Mouse (Mus musculus) CD4-positive, CD25-positive, alpha-beta regulatory T cell, adult 4 months (primary cell): ENCODE measurements around the gene Abat. TPM values are rescaled to one million over a fixed set of nuclear protein-coding genes. Genes with fewer than 3 reads are reported as not detected.

Experiments
- polyA plus RNA-seq, 2 experiments: library from polyadenylated mRNA; unstranded; fragments of 100-300 nt; shearing (Covaris generic); gene quantifications; one replicate each; pipeline ENCODE4 v1.2.1; 2017

The Abat gene
- polyA plus RNA-seq, 2 experiments from 2014 or later, result 0.74 to 1.8 TPM

Other genes starting within 250 kb of the Abat start
- gene Tmem114, start 88.3 kb upstream of the Abat start, polyA plus RNA-seq, result not detected
- gene Mettl22, start 42.6 kb upstream of the Abat start, polyA plus RNA-seq, result 10 to 100 TPM; 24.1 to 35.5 TPM
- 100 to 1,000 TPM in 1 of 2 experiments, 10 to 100 TPM in 1; 93.6 to 129 TPM for gene Pmm2, start 124.2 kb downstream of the Abat start, polyA plus RNA-seq
- 10 to 100 TPM; 10.1 to 15.7 TPM for gene Tmem186, start 124.3 kb downstream of the Abat start, polyA plus RNA-seq
- gene Carhsp1, start 158.7 kb downstream of the Abat start, polyA plus RNA-seq, result 10 to 100 TPM; 11.7 to 29.4 TPM
- gene Gm5767, start 167.3 kb downstream of the Abat start, polyA plus RNA-seq, result not detected